In the genomic region with DNA sequence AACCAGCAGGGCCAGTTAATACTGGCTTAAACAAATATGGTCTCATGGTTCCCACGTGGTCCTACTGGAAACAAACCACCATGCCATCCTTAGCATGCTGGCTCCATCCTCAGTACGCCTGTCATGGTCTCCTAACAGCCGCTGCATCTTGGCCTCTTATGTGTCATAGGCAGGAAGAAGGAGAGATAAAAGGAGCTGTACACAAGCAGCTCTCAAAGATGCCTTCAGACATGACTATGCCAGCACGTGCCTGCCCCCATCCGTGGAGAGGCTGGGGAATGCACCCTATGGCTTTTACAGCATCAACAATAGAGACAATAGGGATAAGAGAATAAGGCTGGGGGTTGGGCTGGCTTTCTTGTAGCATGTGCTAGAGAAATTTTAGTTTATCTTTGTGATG, we compare ENCODE assay signal across 17 mouse cellular contexts.
DNase-seq lines count a peak whose midpoint lies in the region; ATAC-seq and TF ChIP-seq lines count a peak whose summit lies in the region.
"Had no signal": no experiment of that assay in that cellular context is flagged by ENCODE, and none has a peak within 500 bp of the region (broad histone marks: within the 10 kb centered on the region; RNA-seq: fewer than 3 reads in every experiment).

No protein-coding gene starts in this region.

- no peak overlapping the region for H3K4me3 ChIP-seq in thymus, adult 2 months (ENCODE audit: control insufficient read depth, insufficient read depth, low read length)
- no peak overlapping the region for H3K4me3 ChIP-seq in hindbrain, embryonic 14.5 days (replicated peaks; ENCODE audit: low read length)
- H3K4me3 ChIP-seq: embryonic facial prominence, embryonic 13.5 days; forebrain, embryonic 13.5 days; heart, embryonic 12.5 days; intestine, embryonic 15.5 days had no signal

- 84% methylated on average over 5 of the region's 5 CpGs for WGBS in thymus, adult 2 months
- 61% methylated on average over 5 of the region's 5 CpGs for WGBS in hindbrain, embryonic 14.5 days

- H3K9ac ChIP-seq in hindbrain, embryonic 14.5 days, result no peak overlapping the region
- H3K9ac ChIP-seq: embryonic facial prominence, embryonic 13.5 days; forebrain, embryonic 13.5 days; forebrain, postnatal 0 days; heart, embryonic 12.5 days; intestine, embryonic 15.5 days had no signal

- peak; percentile 29 for DNase-seq in thymus, postnatal 14 days
- DNase-seq in thymus, adult 2 months, result no peak
- no peak for DNase-seq in cerebellum, postnatal 10 days
- no peak for DNase-seq in hindbrain, embryonic 14.5 days (ENCODE audit: low spot score)
- DNase-seq: adrenal gland, postnatal 14 days; cerebellum, adult 11-12 months; cerebellum, adult 9-10 months; cerebellum, postnatal 36 days; forebrain, postnatal 0 days; gastrocnemius, postnatal 14 days had no signal

- no peaks in the 10 kb centered on the region for H3K27me3 ChIP-seq in thymus, adult 2 months (ENCODE audit: control insufficient read depth, insufficient read depth, low read length)
- H3K27me3 ChIP-seq in hindbrain, embryonic 14.5 days (ENCODE audit: control insufficient read depth, insufficient read depth, low read length), result no peaks in the 10 kb centered on the region
- H3K27me3 ChIP-seq: embryonic facial prominence, embryonic 13.5 days; forebrain, embryonic 13.5 days; heart, embryonic 12.5 days had no signal

- peaks cover 19% of the 10 kb centered on the region for H3K4me1 ChIP-seq in thymus, adult 2 months (replicated peaks; ENCODE audit: control insufficient read depth, insufficient read depth, low read length)
- 0 out of 2 replicates have a peak, but pooled peaks cover 9% of the 10 kb centered on the region for H3K4me1 ChIP-seq in hindbrain, embryonic 14.5 days (replicated peaks; ENCODE audit: control insufficient read depth, insufficient read depth, low read length)
- H3K4me1 ChIP-seq: embryonic facial prominence, embryonic 13.5 days; forebrain, embryonic 13.5 days had no signal

- H3K9me3 ChIP-seq in hindbrain, embryonic 14.5 days (ENCODE audit: control insufficient read depth, low read length), result no peaks in the 10 kb centered on the region
- H3K9me3 ChIP-seq: embryonic facial prominence, embryonic 13.5 days; forebrain, embryonic 13.5 days; intestine, embryonic 15.5 days had no signal

- ATAC-seq in CD4-positive, CD25-positive, alpha-beta regulatory T cell, adult 4 months, result peak; percentile 50
- peak; percentile 52 for ATAC-seq in activated CD4-positive, CD25-positive, alpha-beta regulatory T cell, adult 4 months
- no peak for ATAC-seq in hindbrain, embryonic 14.5 days (ENCODE audit: low FRiP score)
- ATAC-seq: forebrain, embryonic 13.5 days; forebrain, postnatal 0 days; hindbrain, postnatal 0 days; intestine, embryonic 15.5 days had no signal

- no peak for TF ChIP-seq CTCF in thymus, adult 2 months (IDR thresholded peaks at IDR 0.05; ENCODE audit: borderline replicate concordance, control insufficient read depth, extremely low read depth, insufficient read depth, low read length, poor library complexity)

- TF ChIP-seq POLR2A in thymus, adult 2 months (IDR thresholded peaks at IDR 0.05; ENCODE audit: control insufficient read depth, extremely low read depth, insufficient read depth, low read length, poor library complexity), result no peak

- no peak overlapping the region for H3K4me2 ChIP-seq in hindbrain, embryonic 14.5 days (replicated peaks)
- H3K4me2 ChIP-seq: embryonic facial prominence, embryonic 13.5 days; forebrain, embryonic 13.5 days; heart, embryonic 12.5 days; intestine, embryonic 15.5 days had no signal

- no peaks in the 10 kb centered on the region for H3K36me3 ChIP-seq in thymus, adult 2 months (ENCODE audit: control insufficient read depth, insufficient read depth, low read length)
- no peaks in the 10 kb centered on the region for H3K36me3 ChIP-seq in hindbrain, embryonic 14.5 days (replicated peaks; ENCODE audit: control insufficient read depth, insufficient read depth)
- H3K36me3 ChIP-seq: embryonic facial prominence, embryonic 13.5 days; heart, embryonic 12.5 days; intestine, embryonic 15.5 days had no signal

- H3K27ac ChIP-seq in thymus, adult 2 months (ENCODE audit: control insufficient read depth, insufficient read depth, low read length), result no peak overlapping the region
- no peak overlapping the region for H3K27ac ChIP-seq in hindbrain, embryonic 14.5 days
- H3K27ac ChIP-seq: embryonic facial prominence, embryonic 13.5 days; forebrain, embryonic 13.5 days; hindbrain, postnatal 0 days; intestine, embryonic 15.5 days had no signal
